Mouse (Mus musculus): ENCODE measurements at regions not wholly inside any gene's neighbourhood (a gene's known extent, or its start where the extent isn't known, plus 50 kb on each side); places are given as distances from the start of the nearest gene placed in this dataset.

GRCm38 (mm10) chr14:120652034-120652433, 173.8 kb downstream of the Rap2a start:
- no peak for ATAC-seq (ENCODE audit: insufficient number of reproducible peaks, low FRiP score, low TSS enrichment)

GRCm38 (mm10) chr14:120660321-120660781, 182.1 kb downstream of the Rap2a start:
- ATAC-seq (ENCODE audit: insufficient number of reproducible peaks, low FRiP score, low TSS enrichment): no peak

- ATAC-seq (ENCODE audit: insufficient number of reproducible peaks, low FRiP score, low TSS enrichment): no peak
These were observed 182.9 kb downstream of the Rap2a start for GRCm38 (mm10) chr14:120661111-120661510.

GRCm38 (mm10) chr14:120669665-120670064, 191.4 kb downstream of the Rap2a start:
- no peak for ATAC-seq (ENCODE audit: insufficient number of reproducible peaks, low FRiP score, low TSS enrichment)

- no peak for ATAC-seq (ENCODE audit: insufficient number of reproducible peaks, low FRiP score, low TSS enrichment)
These were observed 197.5 kb downstream of the Rap2a start for GRCm38 (mm10) chr14:120675752-120676151.

GRCm38 (mm10) chr14:120678533-120678932, 200.3 kb downstream of the Rap2a start:
- no peak for ATAC-seq (ENCODE audit: insufficient number of reproducible peaks, low FRiP score, low TSS enrichment)

- ATAC-seq (ENCODE audit: insufficient number of reproducible peaks, low FRiP score, low TSS enrichment): no peak
These were observed 200.8 kb downstream of the Rap2a start for GRCm38 (mm10) chr14:120679072-120679471.

GRCm38 (mm10) chr14:120680272-120680671, 202.0 kb downstream of the Rap2a start:
- ATAC-seq (ENCODE audit: insufficient number of reproducible peaks, low FRiP score, low TSS enrichment): no peak

- ATAC-seq (ENCODE audit: insufficient number of reproducible peaks, low FRiP score, low TSS enrichment): no peak
These were observed 207.0 kb downstream of the Rap2a start for GRCm38 (mm10) chr14:120685263-120685662.

GRCm38 (mm10) chr14:120685877-120686276, 207.6 kb downstream of the Rap2a start:
- no peak for ATAC-seq (ENCODE audit: insufficient number of reproducible peaks, low FRiP score, low TSS enrichment)

- no peak for ATAC-seq (ENCODE audit: insufficient number of reproducible peaks, low FRiP score, low TSS enrichment)
These were observed 208.5 kb downstream of the Rap2a start for GRCm38 (mm10) chr14:120686751-120687150.

GRCm38 (mm10) chr14:120699378-120699777, 211.6 kb upstream of the Ipo5 start:
- ATAC-seq (ENCODE audit: insufficient number of reproducible peaks, low FRiP score, low TSS enrichment): no peak

GRCm38 (mm10) chr14:120705301-120705801, 205.7 kb upstream of the Ipo5 start:
- no peak for ATAC-seq (ENCODE audit: insufficient number of reproducible peaks, low FRiP score, low TSS enrichment)

GRCm38 (mm10) chr14:120710782-120711181, 200.2 kb upstream of the Ipo5 start:
- no peak for ATAC-seq (ENCODE audit: insufficient number of reproducible peaks, low FRiP score, low TSS enrichment)

GRCm38 (mm10) chr14:120720464-120721445, 190.3 kb upstream of the Ipo5 start:
- ATAC-seq (ENCODE audit: insufficient number of reproducible peaks, low FRiP score, low TSS enrichment): no peak

- no peak for ATAC-seq (ENCODE audit: insufficient number of reproducible peaks, low FRiP score, low TSS enrichment)
These were observed 189.2 kb upstream of the Ipo5 start for GRCm38 (mm10) chr14:120721593-120722461.

GRCm38 (mm10) chr14:120722546-120723112, 188.4 kb upstream of the Ipo5 start:
- ATAC-seq (ENCODE audit: insufficient number of reproducible peaks, low FRiP score, low TSS enrichment): no peak

GRCm38 (mm10) chr14:120728107-120728506, 182.9 kb upstream of the Ipo5 start:
- ATAC-seq (ENCODE audit: insufficient number of reproducible peaks, low FRiP score, low TSS enrichment): no peak

- ATAC-seq (ENCODE audit: insufficient number of reproducible peaks, low FRiP score, low TSS enrichment): no peak
These were observed 180.8 kb upstream of the Ipo5 start for GRCm38 (mm10) chr14:120730226-120730625.

- ATAC-seq (ENCODE audit: insufficient number of reproducible peaks, low FRiP score, low TSS enrichment): no peak
These were observed 179.2 kb upstream of the Ipo5 start for GRCm38 (mm10) chr14:120731679-120732281.
